Mouse (Mus musculus) activated CD4-positive, CD25-positive, alpha-beta regulatory T cell, adult 4 months (primary cell): ENCODE results near the gene Zmym6. TPM values are rescaled to one million over a fixed set of nuclear protein-coding genes. Genes with fewer than 3 reads are reported as not detected.

Source experiments
- ATAC-seq: one replicate; pipeline ENCODE4 v1.8.0; 2017
- polyA plus RNA-seq, 2 experiments: library from polyadenylated mRNA; unstranded; fragments of 100-300 nt; shearing (Covaris generic); gene quantifications; one replicate each; pipeline ENCODE4 v1.2.1; 2017

The Zmym6 gene
- polyA plus RNA-seq, 2 experiments from 2014 or later = 13.1 to 14.1 TPM

DNA sequence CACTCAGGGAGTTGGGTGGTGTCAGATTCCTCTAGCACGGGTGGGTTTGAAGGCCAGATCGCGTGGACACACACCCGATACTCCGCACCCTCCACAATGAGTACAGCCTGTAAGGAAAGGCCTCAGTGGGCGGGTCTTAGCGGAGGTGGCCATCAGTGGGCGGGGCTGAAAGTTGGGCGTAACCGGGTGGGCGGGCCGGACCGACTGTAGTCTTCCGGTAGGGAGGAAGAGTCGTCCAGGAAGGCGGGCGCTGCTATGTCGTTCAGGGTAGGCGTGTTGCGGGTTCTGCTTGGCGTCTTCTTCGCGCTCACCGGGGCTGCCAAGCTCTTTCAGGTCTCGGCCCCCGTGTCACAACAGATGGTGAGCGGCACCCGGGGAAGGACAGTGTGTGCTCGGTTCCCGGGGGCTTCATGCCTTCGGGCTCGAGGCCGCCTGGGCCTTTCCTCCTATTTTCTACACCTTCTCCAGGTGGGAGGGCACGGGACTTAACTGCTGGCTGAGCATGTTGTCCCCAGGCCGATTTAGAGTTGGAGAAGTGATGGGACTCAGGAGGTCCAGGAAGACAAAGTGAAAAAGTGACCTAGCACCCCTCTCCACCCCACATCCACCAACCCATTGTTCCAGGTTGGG, 48.8 kb downstream of the Zmym6 start:
- peak; percentile 98 for ATAC-seq

GRCm38 (mm10) chr4:127134687-127135086, 57.5 kb downstream of the Zmym6 start:
- ATAC-seq = no peak

DNA sequence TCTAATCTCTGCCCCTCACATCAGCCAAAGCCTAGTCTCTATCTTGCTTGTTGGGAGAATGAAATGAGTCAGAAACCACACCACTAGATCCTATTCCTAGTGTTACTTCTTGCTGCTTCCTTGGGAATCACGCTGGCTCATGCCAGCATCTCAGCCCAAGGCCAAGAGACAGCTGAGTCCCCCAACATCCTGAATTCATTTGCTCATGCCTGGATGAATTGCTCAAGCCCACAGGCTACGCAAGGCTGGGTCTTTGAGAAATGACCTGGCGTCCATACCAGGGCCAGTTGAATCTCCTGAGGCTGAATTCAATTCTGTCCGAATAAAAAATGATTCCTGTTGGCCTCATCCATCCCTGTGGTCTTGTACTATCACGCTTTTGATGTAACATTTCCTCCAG, 60.4 kb downstream of the Zmym6 start:
- no peak for ATAC-seq

GRCm38 (mm10) chr4:127138486-127138885, 61.3 kb downstream of the Zmym6 start:
- no peak for ATAC-seq

- ATAC-seq = no peak
Measured at GRCm38 (mm10) chr4:127150031-127150430, 72.8 kb downstream of the Zmym6 start.

GRCm38 (mm10) chr4:127153345-127153744, 76.2 kb downstream of the Zmym6 start:
- no peak for ATAC-seq

DNA sequence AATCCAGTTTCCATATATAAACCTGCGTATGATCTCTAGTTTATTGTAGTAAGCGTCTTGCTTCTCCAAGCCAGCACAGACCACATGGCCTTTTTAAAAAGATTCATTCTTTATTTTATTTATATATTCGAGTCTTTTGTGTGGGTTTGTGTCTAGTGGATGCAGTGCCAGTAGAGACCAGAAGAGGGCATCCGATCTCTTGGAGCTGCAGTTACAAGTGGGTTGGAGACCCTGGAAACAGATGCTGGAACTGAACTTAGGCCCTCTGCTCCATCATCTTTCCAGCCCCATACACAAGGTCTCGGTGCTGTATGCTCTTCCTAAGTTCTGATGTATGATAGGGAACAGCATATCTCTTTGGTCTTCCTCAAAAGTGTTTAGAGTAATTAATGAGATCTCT, 78.6 kb downstream of the Zmym6 start:
- ATAC-seq = no peak

- no peak for ATAC-seq
Measured at GRCm38 (mm10) chr4:127157746-127158145, 80.6 kb downstream of the Zmym6 start.

DNA sequence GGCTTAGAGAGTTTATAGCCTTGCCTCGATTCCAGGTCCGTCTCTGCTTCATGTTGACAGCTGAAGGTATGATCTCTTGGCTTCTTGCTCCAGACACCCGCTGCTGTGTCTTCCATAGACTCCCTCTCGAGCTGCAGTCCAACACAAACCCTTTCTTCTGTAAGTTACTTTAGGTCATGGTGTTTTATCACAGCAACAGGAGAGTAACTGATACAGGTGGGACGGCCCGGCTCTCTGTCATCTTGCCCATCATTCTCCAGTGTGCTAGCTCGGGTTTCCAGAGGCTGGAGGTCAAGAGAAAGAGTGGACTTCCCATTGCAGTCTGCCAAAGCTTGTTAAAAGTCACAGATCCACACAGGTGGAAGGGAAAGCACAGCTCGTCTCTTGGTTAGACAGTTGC, 86.7 kb downstream of the Zmym6 start:
- ATAC-seq = no peak

DNA sequence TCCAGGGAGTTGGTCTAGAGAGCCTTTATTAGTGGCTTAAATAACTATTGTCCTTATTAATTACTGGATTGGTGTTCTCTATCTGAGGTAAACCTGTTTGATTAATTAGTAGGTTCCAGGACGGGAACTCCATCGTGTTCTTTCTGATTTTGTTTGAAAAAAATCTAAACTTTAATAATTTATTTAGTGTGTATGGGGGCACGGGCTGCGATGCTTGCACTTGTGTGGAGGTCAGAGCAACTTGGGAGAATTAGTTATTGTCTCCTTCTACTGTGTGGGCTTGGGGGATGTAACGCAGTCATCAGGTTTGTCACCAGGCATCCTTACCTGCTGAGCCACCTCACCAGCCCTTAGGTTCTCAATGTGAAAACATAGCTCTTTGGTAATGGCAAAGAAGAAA, 89.9 kb downstream of the Zmym6 start:
- no peak for ATAC-seq

- ATAC-seq = no peak
Measured at GRCm38 (mm10) chr4:127167731-127168130, 90.5 kb downstream of the Zmym6 start.

DNA sequence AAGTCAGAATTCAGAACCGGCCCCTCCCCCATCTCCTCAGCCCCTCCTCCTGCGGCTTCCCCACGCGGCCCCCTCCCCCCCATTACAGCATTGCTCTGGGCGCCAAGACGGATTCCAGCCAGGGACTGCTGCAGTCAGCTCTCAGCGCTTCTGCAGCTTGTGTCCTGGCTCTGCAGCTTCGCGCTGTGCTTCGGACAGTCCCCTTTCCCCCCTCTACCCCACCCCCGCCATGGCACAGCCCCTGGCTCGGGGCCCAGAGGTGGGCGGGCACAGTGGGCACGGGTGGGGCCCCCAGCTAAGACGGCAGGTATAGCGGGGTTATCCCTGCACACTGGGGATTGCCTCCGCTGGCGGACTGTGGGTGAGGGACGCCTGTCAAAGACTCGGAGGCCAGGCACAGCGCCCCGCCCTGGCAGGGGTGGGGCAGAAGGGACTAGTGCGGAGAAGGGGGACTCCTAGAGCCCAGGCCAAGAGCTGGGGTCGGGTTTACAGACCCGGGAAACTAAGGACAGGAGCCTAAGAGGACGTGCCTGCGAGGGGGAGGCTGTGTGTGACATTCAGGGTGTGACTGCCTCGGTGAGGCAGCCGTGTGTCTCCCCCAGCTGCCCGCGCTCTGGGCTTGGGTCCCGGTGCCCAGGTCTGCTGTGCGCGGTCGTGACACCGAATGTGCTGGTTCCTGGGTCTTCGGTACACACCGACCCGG, 91.2 kb downstream of the Zmym6 start:
- no peak for ATAC-seq

- ATAC-seq = no peak
Measured at GRCm38 (mm10) chr4:127168914-127169345, 91.7 kb downstream of the Zmym6 start, which contains the start of gene Dlgap3. Gene Dlgap3, plus strand, starts transcription at chr4:127169204.

- ATAC-seq = no peak
Measured at GRCm38 (mm10) chr4:127169346-127170221, 92.4 kb downstream of the Zmym6 start.

DNA sequence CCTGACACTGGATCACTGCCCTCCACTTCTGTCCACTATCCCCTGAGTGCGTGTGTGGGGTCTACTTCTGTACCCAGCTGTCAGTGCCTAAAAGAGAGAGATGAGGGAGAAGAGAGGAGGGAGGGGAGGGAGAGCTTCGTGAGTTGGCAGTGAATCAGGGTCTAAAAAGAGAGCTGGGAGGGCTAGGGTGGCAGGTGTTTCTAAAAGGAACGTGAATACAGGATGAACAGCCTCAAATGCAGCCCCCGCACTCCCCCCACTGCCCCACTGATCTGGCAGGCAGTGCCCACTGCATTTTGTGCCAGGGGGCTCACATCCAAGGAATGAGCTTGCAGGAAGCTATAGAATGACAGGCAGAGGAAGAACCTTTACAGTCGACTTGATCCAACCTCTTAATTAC, 93.7 kb downstream of the Zmym6 start:
- ATAC-seq = no peak

DNA sequence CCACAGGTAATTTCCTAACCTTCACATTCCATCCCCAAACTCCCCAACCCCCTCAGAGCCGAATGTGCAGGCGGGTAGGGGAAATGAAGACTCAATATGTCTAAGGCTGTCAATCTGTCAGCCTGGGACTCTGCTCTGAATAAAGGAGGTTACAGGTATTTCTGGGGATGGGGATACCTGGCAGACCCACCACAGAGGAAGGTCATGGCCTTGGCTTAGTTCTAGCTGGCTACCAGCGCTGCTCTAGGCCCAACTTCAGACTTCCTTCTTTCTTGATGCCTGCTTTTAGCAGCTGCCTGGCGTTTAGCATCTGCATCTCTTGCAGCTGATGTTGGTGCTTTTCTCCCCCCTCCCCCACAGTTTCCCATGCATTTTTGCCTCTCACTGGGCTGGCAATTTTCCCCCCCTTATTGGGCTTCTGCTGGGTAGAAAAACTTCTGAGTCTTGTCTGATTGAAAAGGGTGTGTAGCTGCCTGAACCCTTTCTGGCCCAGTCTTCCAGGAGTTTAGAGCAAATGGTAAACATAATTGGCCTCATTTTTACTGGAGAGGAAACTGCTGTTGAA, 94.2 kb downstream of the Zmym6 start:
- ATAC-seq = no peak

- ATAC-seq = no peak
Measured at GRCm38 (mm10) chr4:127172119-127172518, 94.9 kb downstream of the Zmym6 start.

DNA sequence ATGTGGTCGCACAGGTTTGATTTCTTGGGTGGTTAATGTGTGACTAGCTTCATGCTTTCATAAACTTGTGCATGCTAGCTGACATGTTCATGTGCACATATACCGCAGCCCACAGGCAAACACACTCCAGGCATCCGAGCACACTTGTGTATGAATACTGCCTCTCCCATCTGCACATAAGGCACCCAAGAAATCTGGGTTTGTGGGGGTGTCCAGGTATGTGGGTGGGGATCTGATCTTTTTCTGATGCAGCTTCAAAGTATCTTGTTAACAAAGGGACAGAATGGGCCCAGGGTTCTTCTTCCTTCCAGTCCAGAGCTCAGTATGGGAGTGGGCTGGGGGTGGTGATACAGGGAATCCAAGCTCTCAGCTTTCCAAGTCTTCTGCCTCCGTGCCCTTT, 95.4 kb downstream of the Zmym6 start:
- no peak for ATAC-seq

DNA sequence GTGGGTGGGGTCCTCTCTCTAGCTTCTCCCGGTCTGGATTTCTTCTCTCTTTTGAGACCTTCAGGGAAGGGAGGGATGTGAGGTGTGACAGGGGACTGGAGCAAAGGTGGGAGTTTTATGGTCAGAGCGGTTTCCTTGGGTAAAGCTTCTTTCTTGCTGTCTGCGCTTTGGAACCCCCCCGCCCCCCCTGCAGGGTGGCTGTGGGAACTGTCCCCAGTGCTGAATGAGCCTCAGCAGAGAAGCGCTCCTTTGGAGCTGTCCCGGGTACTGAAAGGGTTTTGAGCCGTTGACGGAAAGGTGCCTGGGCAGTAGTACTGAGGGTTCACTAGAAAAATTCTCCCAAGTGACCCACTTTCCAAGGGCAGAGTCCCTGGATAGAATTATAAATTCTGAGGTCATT, 96.3 kb downstream of the Zmym6 start:
- ATAC-seq = no peak
